ENCODE assay signal across 22 mouse cellular contexts in genomic region chr16:23323915-23324314, GRCm38 (mm10).
DNase-seq lines count a peak whose midpoint lies in the region; ATAC-seq and TF ChIP-seq lines count a peak whose summit lies in the region.
"Had no signal": no experiment of that assay in that cellular context is flagged by ENCODE, and none has a peak within 500 bp of the region (broad histone marks: within the 10 kb centered on the region; RNA-seq: fewer than 3 reads in every experiment).

No protein-coding gene starts in this region.

- TF ChIP-seq CTCF in midbrain, postnatal 0 days (IDR thresholded peaks at IDR 0.05) = no peak

- no peak for ATAC-seq in embryonic facial prominence, embryonic 11.5 days (replicated peaks; ENCODE audit: insufficient number of reproducible peaks, low FRiP score, low TSS enrichment, low read depth)
- ATAC-seq in kidney, embryonic 15.5 days (replicated peaks; ENCODE audit: low FRiP score) = no peak
- ATAC-seq in midbrain, postnatal 0 days (ENCODE audit: low FRiP score) = no peak
- ATAC-seq in midbrain, embryonic 16.5 days = no peak
- no peak for ATAC-seq in forebrain, embryonic 15.5 days (replicated peaks)
- ATAC-seq: intestine, embryonic 15.5 days had no signal

- H3K27ac ChIP-seq in embryonic facial prominence, embryonic 11.5 days (replicated peaks; ENCODE audit: low read depth, low read length) = no peak overlapping the region
- H3K27ac ChIP-seq in embryonic facial prominence, embryonic 10.5 days (replicated peaks) = no peak overlapping the region
- H3K27ac ChIP-seq in kidney, embryonic 15.5 days = 0 out of 2 replicates have a peak overlapping the region, but pooled peaks have one; percentile 2
- H3K27ac ChIP-seq in midbrain, postnatal 0 days (ENCODE audit: low read depth, low read length) = no peak overlapping the region
- H3K27ac ChIP-seq in midbrain, embryonic 16.5 days (ENCODE audit: low read length) = no peak overlapping the region
- H3K27ac ChIP-seq in forebrain, embryonic 15.5 days (replicated peaks) = 0 out of 2 replicates have a peak overlapping the region, but pooled peaks have one; percentile 2
- H3K27ac ChIP-seq: embryonic facial prominence, embryonic 15.5 days; hindbrain, embryonic 15.5 days; intestine, embryonic 15.5 days; limb, embryonic 13.5 days; liver, embryonic 14.5 days; macrophage; neural tube, embryonic 13.5 days had no signal

- H3K4me3 ChIP-seq in embryonic facial prominence, embryonic 11.5 days (ENCODE audit: low read depth, low read length) = no peak overlapping the region
- no peak overlapping the region for H3K4me3 ChIP-seq in embryonic facial prominence, embryonic 10.5 days
- H3K4me3 ChIP-seq in kidney, embryonic 15.5 days (replicated peaks) = no peak overlapping the region
- H3K4me3 ChIP-seq in midbrain, postnatal 0 days (ENCODE audit: low read depth, low read length) = no peak overlapping the region
- no peak overlapping the region for H3K4me3 ChIP-seq in midbrain, embryonic 16.5 days (ENCODE audit: low read depth, low read length)
- no peak overlapping the region for H3K4me3 ChIP-seq in forebrain, embryonic 15.5 days
- H3K4me3 ChIP-seq: embryonic facial prominence, embryonic 15.5 days; hindbrain, embryonic 15.5 days; intestine, embryonic 15.5 days; limb, embryonic 13.5 days; neural tube, embryonic 13.5 days had no signal

- H3K9ac ChIP-seq in embryonic facial prominence, embryonic 11.5 days (replicated peaks; ENCODE audit: low read length) = no peak overlapping the region
- H3K9ac ChIP-seq in kidney, embryonic 15.5 days = no peak overlapping the region
- no peak overlapping the region for H3K9ac ChIP-seq in midbrain, postnatal 0 days (replicated peaks; ENCODE audit: low read length, poor library complexity, severe bottlenecking)
- H3K9ac ChIP-seq in midbrain, embryonic 16.5 days (ENCODE audit: low read depth, low read length) = no peak overlapping the region
- H3K9ac ChIP-seq in forebrain, embryonic 15.5 days (replicated peaks) = no peak overlapping the region
- H3K9ac ChIP-seq: embryonic facial prominence, embryonic 15.5 days; hindbrain, embryonic 15.5 days; intestine, embryonic 15.5 days; limb, embryonic 13.5 days; liver, embryonic 14.5 days; neural tube, embryonic 13.5 days had no signal

- no peaks in the 10 kb centered on the region for H3K9me3 ChIP-seq in embryonic facial prominence, embryonic 11.5 days (replicated peaks; ENCODE audit: control insufficient read depth, low read length)
- no peaks in the 10 kb centered on the region for H3K9me3 ChIP-seq in embryonic facial prominence, embryonic 10.5 days
- no peaks in the 10 kb centered on the region for H3K9me3 ChIP-seq in kidney, embryonic 15.5 days (replicated peaks)
- H3K9me3 ChIP-seq in midbrain, postnatal 0 days (ENCODE audit: low read length) = no peaks in the 10 kb centered on the region
- no peaks in the 10 kb centered on the region for H3K9me3 ChIP-seq in midbrain, embryonic 16.5 days (replicated peaks; ENCODE audit: control insufficient read depth, low read length, poor library complexity, severe bottlenecking)
- no peaks in the 10 kb centered on the region for H3K9me3 ChIP-seq in forebrain, embryonic 15.5 days
- H3K9me3 ChIP-seq: embryonic facial prominence, embryonic 15.5 days; hindbrain, embryonic 15.5 days; intestine, embryonic 15.5 days; limb, embryonic 13.5 days; neural tube, embryonic 13.5 days had no signal

- WGBS in embryonic facial prominence, embryonic 11.5 days = 37% methylated on average over 3 of the region's 3 CpGs
- WGBS in embryonic facial prominence, embryonic 10.5 days = 41% methylated on average over 3 of the region's 3 CpGs
- 55% methylated on average over 3 of the region's 3 CpGs for WGBS in kidney, embryonic 15.5 days
- 12% methylated on average over 3 of the region's 3 CpGs for WGBS in midbrain, postnatal 0 days
- WGBS in midbrain, embryonic 16.5 days = 19% methylated on average over 3 of the region's 3 CpGs
- WGBS in forebrain, embryonic 15.5 days = 3% methylated on average over 3 of the region's 3 CpGs

- peak; percentile 30 for DNase-seq in embryonic facial prominence, embryonic 11.5 days (ENCODE audit: low spot score)
- DNase-seq in embryonic facial prominence, embryonic 10.5 days (ENCODE audit: low spot score) = no peak
- DNase-seq in kidney, postnatal 25 days = no peak
- DNase-seq in midbrain, postnatal 0 days (ENCODE audit: low spot score) = peak; percentile 12
- no peak for DNase-seq in spleen, postnatal 14 days (ENCODE audit: low spot score in 2 of 2)
- DNase-seq: adrenal gland, postnatal 36 days; cerebellum, adult 18-20 months; cerebellum, postnatal 25 days; heart, postnatal 36 days; right cerebral cortex, adult 18-20 months had no signal

- no peak overlapping the region for H3K4me2 ChIP-seq in embryonic facial prominence, embryonic 11.5 days (ENCODE audit: low read depth, low read length)
- no peak overlapping the region for H3K4me2 ChIP-seq in kidney, embryonic 15.5 days
- no peak overlapping the region for H3K4me2 ChIP-seq in midbrain, postnatal 0 days (ENCODE audit: low read depth, low read length, poor library complexity, severe bottlenecking)
- H3K4me2 ChIP-seq in midbrain, embryonic 16.5 days (ENCODE audit: low read length) = no peak overlapping the region
- H3K4me2 ChIP-seq in forebrain, embryonic 15.5 days (replicated peaks) = no peak overlapping the region
- H3K4me2 ChIP-seq: embryonic facial prominence, embryonic 15.5 days; heart, embryonic 11.5 days; hindbrain, embryonic 15.5 days; intestine, embryonic 15.5 days; limb, embryonic 13.5 days; midbrain, embryonic 11.5 days; neural tube, embryonic 13.5 days had no signal

- no peaks in the 10 kb centered on the region for H3K4me1 ChIP-seq in embryonic facial prominence, embryonic 11.5 days (ENCODE audit: control insufficient read depth, insufficient read depth, low read length)
- H3K4me1 ChIP-seq in embryonic facial prominence, embryonic 10.5 days = peaks cover 13% of the 10 kb centered on the region
- H3K4me1 ChIP-seq in kidney, embryonic 15.5 days = peaks cover 11% of the 10 kb centered on the region
- no peaks in the 10 kb centered on the region for H3K4me1 ChIP-seq in midbrain, postnatal 0 days (ENCODE audit: insufficient read depth, low read length)
- no peaks in the 10 kb centered on the region for H3K4me1 ChIP-seq in midbrain, embryonic 16.5 days (ENCODE audit: control insufficient read depth, insufficient read depth, low read length)
- peaks cover 11% of the 10 kb centered on the region for H3K4me1 ChIP-seq in forebrain, embryonic 15.5 days
- H3K4me1 ChIP-seq: hindbrain, embryonic 15.5 days had no signal

- no peaks in the 10 kb centered on the region for H3K36me3 ChIP-seq in embryonic facial prominence, embryonic 11.5 days (replicated peaks; ENCODE audit: control insufficient read depth, insufficient read depth, low read depth, low read length)
- H3K36me3 ChIP-seq in embryonic facial prominence, embryonic 10.5 days (replicated peaks) = peaks cover 65% of the 10 kb centered on the region
- peaks cover 27% of the 10 kb centered on the region for H3K36me3 ChIP-seq in kidney, embryonic 15.5 days
- peaks cover 5% of the 10 kb centered on the region; the same call in 1 of the 2 replicates for H3K36me3 ChIP-seq in midbrain, postnatal 0 days (ENCODE audit: insufficient read depth, low read length)
- peaks cover 10% of the 10 kb centered on the region for H3K36me3 ChIP-seq in midbrain, embryonic 16.5 days (ENCODE audit: control insufficient read depth, insufficient read depth, low read length)
- H3K36me3 ChIP-seq in forebrain, embryonic 15.5 days = peaks cover 32% of the 10 kb centered on the region

- no peaks in the 10 kb centered on the region for H3K27me3 ChIP-seq in embryonic facial prominence, embryonic 11.5 days (ENCODE audit: control insufficient read depth, insufficient read depth, low read length)
- H3K27me3 ChIP-seq in embryonic facial prominence, embryonic 10.5 days (replicated peaks; ENCODE audit: low read depth, poor library complexity, severe bottlenecking) = no peaks in the 10 kb centered on the region
- H3K27me3 ChIP-seq in kidney, embryonic 15.5 days = no peaks in the 10 kb centered on the region
- H3K27me3 ChIP-seq in midbrain, postnatal 0 days (ENCODE audit: insufficient read depth, low read length) = no peaks in the 10 kb centered on the region
- no peaks in the 10 kb centered on the region for H3K27me3 ChIP-seq in midbrain, embryonic 16.5 days (ENCODE audit: control insufficient read depth, insufficient read depth, low read depth, low read length)
- no peaks in the 10 kb centered on the region for H3K27me3 ChIP-seq in forebrain, embryonic 15.5 days
- H3K27me3 ChIP-seq: embryonic facial prominence, embryonic 15.5 days; hindbrain, embryonic 15.5 days; intestine, embryonic 15.5 days; limb, embryonic 13.5 days; neural tube, embryonic 13.5 days had no signal

Comparison
In these comparisons a context has a peak if more than half of its experiments do, and no peak if none do; other contexts are left out.
1. DNase-seq: peak in embryonic facial prominence, embryonic 11.5 days (single experiment) and midbrain, postnatal 0 days (single experiment); none in embryonic facial prominence, embryonic 10.5 days (single experiment), kidney, postnatal 25 days (0 of 2) and spleen, postnatal 14 days (0 of 2).
2. H3K27ac ChIP-seq: peak in kidney, embryonic 15.5 days (single experiment) and forebrain, embryonic 15.5 days (single experiment); none in embryonic facial prominence, embryonic 11.5 days (single experiment), embryonic facial prominence, embryonic 10.5 days (single experiment), midbrain, postnatal 0 days (single experiment) and midbrain, embryonic 16.5 days (single experiment).